Mouse (Mus musculus) limb, embryonic 12.5 days (tissue): ENCODE data around the gene Bad. TPM values are rescaled to one million over a fixed set of nuclear protein-coding genes. Genes with fewer than 3 reads are reported as not detected.

Source experiments
- ATAC-seq: fragments of 200-750 bp; cut with Nextera tagmentation; 2 replicates; pipeline ENCODE4 v1.8.0; 2017; ENCODE audit warnings: low read depth, moderate TSS enrichment; ENCODE audit not compliant: insufficient number of reproducible peaks, insufficient read depth, low FRiP score, low TSS enrichment
- H3K27ac ChIP-seq: fragments of 300-500 bp; sonication (generic); 2 replicates; pipeline ENCODE4 v1.5.1; 2016; ENCODE audit warnings: mild to moderate bottlenecking, moderate library complexity
- H3K27me3 ChIP-seq: fragments of 300-500 bp; sonication (generic); 2 replicates; pipeline ENCODE4 v1.6.1; 2016; ENCODE audit warnings: mild to moderate bottlenecking, moderate library complexity
- H3K36me3 ChIP-seq: fragments of 300-500 bp; sonication (generic); 2 replicates; pipeline ENCODE4 v1.6.1; 2016; ENCODE audit warnings: mild to moderate bottlenecking, moderate library complexity
- H3K4me1 ChIP-seq: fragments of 300-500 bp; sonication (generic); replicated peaks from 2 replicates; pipeline ENCODE4 v1.6.1; 2016
- H3K4me2 ChIP-seq: fragments of 300-500 bp; sonication (generic); 2 replicates; pipeline ENCODE4 v1.6.1; 2016; ENCODE audit warnings: mild to moderate bottlenecking, moderate library complexity
- H3K4me3 ChIP-seq: fragments of 300-500 bp; sonication (generic); replicated peaks from 2 replicates; pipeline ENCODE4 v1.5.1; 2016; ENCODE audit warnings: mild to moderate bottlenecking
- H3K9ac ChIP-seq: fragments of 300-500 bp; sonication (generic); replicated peaks from 2 replicates; pipeline ENCODE4 v1.6.1; 2016; ENCODE audit warnings: mild to moderate bottlenecking, moderate library complexity
- H3K9me3 ChIP-seq: fragments of 300-500 bp; sonication (generic); 2 replicates; pipeline ENCODE4 v1.6.1; 2016; ENCODE audit warnings: mild to moderate bottlenecking, moderate library complexity
- WGBS: fragments of 180-500 bp; shearing (Covaris S2); methylation state at CpG from one replicate; pipeline ENCODE4 v1.1.7; 2016; 5-methylcytosine and 5-hydroxymethylcytosine counted together
- polyA plus RNA-seq: library from polyadenylated mRNA; unstranded; fragments of >200 nt; fragmentation: Nextera tagmentation; extraction: Ambion mirVana; gene quantifications from 2 replicates; pipeline ENCODE4 v1.2.1, GENCODE M21; 2016

The Bad gene
- polyA plus RNA-seq, 1 experiment from 2014 or later = 68.2 TPM

DNA sequence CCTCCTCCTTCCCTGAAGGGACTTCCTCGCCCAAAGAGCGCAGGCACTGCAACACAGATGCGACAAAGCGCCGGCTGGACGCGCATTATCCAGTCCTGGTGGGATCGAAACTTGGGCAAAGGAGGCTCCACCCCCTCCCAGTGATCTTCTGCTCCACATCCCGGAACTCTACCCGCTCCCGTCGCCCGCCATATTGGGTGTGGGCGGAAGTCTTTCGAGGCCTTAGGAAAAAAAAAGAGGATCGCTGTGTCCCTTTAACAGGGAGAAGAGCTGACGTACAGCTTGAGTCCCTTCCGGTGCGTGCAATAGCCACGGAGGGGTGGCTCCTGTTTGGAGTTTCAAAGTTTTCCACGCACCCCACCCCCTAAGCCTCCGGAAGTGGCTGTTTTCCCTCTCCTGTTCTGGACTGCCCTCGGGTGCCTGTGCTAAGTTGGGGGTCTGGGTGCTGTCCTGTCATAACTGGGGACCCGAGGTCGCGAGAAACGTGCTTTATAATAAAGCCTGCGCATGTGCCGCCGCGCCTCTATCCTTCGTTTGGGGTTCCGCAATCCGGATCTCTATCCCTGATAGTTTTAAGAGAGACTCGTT lies 9.8 kb downstream of the Bad start:
- Histone ChIP-seq H3K4me3 (peak overlapping the region; percentile 63), H3K36me3 (peaks cover 30% of the 10 kb centered on the region), H3K27ac (peak overlapping the region; percentile 97), H3K4me1 (peaks cover 19% of the 10 kb centered on the region), H3K4me2 (peak overlapping the region; percentile 96), H3K9me3 (no peaks in the 10 kb centered on the region), H3K9ac (peak overlapping the region; percentile 78), H3K27me3 (no peaks in the 10 kb centered on the region)
- under 1% methylated on average over 35 of the region's 35 CpGs for WGBS
- ATAC-seq = peak; percentile 75

DNA sequence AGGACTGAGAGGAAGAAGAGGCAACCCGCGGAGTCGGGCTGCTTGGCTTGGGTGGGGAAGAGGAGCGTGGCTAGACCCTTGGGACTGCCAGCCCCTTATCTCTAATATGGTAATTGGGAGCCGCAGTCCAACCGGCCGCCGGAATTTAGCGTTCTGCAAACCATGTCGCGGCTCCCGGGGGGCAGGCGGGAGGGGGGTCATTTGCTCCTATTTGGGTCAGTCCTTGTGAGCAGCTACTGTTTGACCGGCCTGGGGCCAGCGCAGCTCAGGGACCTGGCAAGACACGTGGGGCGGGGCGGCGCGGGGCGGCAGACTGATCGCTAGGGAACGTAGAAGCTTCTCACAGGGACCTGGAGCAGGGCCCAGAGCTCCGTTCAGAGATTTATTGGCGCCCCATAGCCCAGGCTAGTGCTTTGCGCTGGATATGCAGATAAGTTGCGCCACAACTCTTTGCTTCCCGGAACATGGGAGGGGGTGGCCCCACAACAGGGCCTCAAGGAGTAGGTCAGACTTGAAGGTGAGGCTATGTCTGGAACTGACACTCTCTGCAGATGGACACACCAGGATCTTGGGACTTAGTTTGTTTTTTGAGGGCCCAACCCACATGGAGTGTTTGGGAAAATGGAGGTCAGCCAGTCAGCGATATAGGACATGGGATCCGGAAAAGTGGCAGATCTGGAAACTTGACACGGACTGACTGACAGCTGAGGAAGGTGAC lies 10.5 kb downstream of the Bad start:
- Histone ChIP-seq H3K4me3 (peak overlapping the region; percentile 63), H3K9me3 (no peaks in the 10 kb centered on the region), H3K27ac (peak overlapping the region; percentile 97), H3K27me3 (no peaks in the 10 kb centered on the region), H3K4me2 (peak overlapping the region; percentile 96), H3K4me1 (peaks cover 19% of the 10 kb centered on the region), H3K9ac (peak overlapping the region; percentile 78), H3K36me3 (peaks cover 37% of the 10 kb centered on the region)
- WGBS = 3% methylated on average over 31 of the region's 31 CpGs
- peak; percentile 3; the same call in 1 of the 2 replicates for ATAC-seq

DNA sequence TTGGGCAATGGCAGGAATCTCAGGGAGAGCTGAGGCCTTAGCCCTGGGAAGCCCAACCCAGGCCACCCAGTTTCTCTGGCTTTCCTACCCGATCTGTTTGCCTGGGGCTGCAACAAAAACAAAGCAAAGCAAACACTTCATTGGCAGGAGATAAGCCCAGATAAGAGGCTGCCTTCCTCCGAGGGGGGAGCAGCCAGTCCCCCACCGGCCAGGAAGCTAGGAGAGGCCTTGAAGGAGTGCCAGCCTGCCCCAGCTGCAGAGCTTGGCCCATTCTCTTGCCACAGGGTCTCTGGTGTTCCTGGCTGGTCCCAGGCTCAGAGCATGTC lies 11.0 kb downstream of the Bad start:
- Histone ChIP-seq H3K27ac (peak overlapping the region; percentile 97), H3K9me3 (no peaks in the 10 kb centered on the region), H3K4me1 (peaks cover 19% of the 10 kb centered on the region), H3K27me3 (no peaks in the 10 kb centered on the region), H3K9ac (0 out of 2 replicates have a peak overlapping the region, but pooled peaks have one; percentile 78), H3K4me2 (peak overlapping the region; percentile 96), H3K36me3 (peaks cover 42% of the 10 kb centered on the region), H3K4me3 (peak overlapping the region; percentile 63)
- 12% methylated on average over 3 of the region's 3 CpGs for WGBS
- ATAC-seq = no peak

DNA sequence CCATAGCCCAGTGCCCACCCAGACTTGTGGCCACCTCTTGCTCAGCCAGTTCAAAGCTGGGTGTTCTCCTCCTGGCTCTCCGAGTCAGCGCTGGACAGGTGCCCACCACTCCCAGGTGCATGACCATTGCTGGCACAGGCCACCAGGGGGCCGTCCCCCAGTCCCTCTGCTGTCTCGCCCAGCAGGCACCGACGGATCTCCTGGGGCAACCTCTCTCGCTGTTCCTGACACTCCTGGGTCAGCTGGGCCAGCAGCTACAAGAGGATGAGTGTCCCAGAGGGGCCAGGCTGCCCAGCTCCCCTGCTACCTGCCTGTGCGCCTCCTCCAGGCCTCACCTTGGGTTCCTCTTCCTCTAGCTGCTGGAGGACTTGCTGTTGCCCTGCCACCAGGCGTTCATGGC lies 12.4 kb downstream of the Bad start:
- Histone ChIP-seq H3K4me3 (no peak overlapping the region), H3K4me1 (peaks cover 19% of the 10 kb centered on the region), H3K9me3 (no peaks in the 10 kb centered on the region), H3K4me2 (no peak overlapping the region), H3K27me3 (no peaks in the 10 kb centered on the region), H3K27ac (no peak overlapping the region), H3K36me3 (peaks cover 56% of the 10 kb centered on the region), H3K9ac (no peak overlapping the region)
- 54% methylated on average over 9 of the region's 9 CpGs for WGBS
- ATAC-seq = no peak

DNA sequence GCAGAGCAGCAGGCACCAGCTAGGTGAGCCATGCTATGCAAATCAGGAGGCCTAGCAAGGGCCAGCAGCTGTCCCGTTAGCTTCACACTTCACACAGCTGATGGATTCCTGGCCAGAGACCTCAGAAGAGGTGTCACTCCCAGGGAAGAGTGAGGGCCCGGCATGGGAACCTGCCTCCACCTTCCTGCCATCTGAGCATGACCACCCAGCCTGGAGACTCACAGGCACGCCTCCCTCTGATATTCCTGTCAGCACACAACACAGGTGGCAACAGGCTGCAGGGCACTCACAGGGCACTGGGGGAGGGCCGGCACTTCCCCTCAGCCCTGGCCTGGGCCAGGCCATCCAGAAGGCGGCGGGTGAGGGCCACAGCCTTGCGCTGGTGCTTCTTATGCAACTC lies 13.8 kb downstream of the Bad start:
- no peaks in the 10 kb centered on the region for H3K27me3 ChIP-seq
- no peak overlapping the region for H3K4me2 ChIP-seq
- H3K9me3 ChIP-seq = no peaks in the 10 kb centered on the region
- peaks cover 70% of the 10 kb centered on the region for H3K36me3 ChIP-seq
- H3K4me1 ChIP-seq = peaks cover 11% of the 10 kb centered on the region
- H3K9ac ChIP-seq = no peak overlapping the region
- no peak overlapping the region for H3K27ac ChIP-seq
- WGBS = 73% methylated on average over 7 of the region's 7 CpGs
- no peak overlapping the region for H3K4me3 ChIP-seq
- ATAC-seq = no peak

DNA sequence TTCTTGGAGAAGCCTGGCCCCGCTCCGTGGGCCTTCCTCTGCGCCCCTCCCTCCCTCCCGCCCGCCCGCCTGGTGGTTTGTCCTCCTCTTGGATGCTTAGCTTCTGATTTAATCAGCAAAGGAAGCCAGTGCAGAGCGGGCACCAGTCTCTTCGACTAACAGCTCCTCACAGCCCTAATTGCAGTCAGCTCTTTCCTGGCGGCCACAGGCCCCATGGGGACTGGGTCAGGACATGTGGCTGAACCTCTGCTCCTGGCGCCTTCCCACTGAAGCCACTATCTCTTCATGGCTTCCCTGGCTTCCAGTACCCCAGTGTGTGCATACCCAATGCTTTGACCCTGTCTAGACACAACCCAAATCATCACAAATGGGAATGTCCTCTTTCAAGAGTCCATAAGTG lies 14.8 kb downstream of the Bad start:
- H3K27me3 ChIP-seq = no peaks in the 10 kb centered on the region
- H3K27ac ChIP-seq = no peak overlapping the region
- no peak overlapping the region for H3K4me3 ChIP-seq
- no peaks in the 10 kb centered on the region for H3K9me3 ChIP-seq
- peaks cover 11% of the 10 kb centered on the region for H3K4me1 ChIP-seq
- H3K4me2 ChIP-seq = no peak overlapping the region
- H3K36me3 ChIP-seq = peaks cover 75% of the 10 kb centered on the region
- no peak for ATAC-seq
- no peak overlapping the region for H3K9ac ChIP-seq
- WGBS = 77% methylated on average over 10 of the region's 10 CpGs

DNA sequence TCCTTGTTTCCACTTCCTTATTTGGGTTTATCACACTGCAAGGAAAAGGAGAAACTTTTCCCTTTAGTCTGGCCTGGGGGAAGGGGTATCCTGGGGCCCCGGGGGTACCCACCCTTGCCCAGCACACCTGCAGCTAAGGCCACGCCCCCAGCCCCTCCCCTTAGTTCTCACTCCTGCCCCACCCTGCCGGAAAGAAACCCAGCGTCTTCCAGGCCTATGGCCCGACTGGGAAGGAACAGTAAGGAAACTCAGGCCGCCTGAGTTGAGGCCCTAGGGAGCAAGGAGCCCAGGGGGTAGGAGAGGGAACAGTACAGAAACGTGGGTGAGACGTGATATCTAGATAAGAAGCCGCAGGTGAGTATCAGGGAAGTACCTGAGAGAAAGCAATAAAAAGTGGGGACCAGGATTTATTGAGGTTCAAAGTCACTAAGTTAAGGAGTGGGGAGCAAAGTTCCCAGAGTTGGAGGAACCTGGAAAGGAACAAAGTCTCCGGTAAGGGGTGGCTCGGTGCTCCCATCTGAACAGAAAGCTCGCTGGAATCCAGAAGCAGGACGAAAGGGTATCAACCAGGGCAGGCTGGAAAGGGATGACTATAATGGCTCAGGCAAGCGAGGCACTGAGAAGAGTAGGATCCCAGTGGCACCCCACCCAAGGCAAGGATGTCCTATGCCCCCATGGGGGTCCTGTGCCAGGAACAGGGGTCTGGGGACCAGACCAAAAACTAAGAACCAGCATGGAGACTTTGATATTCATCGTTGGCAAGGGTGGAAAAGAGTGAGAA lies 27.0 kb downstream of the Bad start:
- Histone ChIP-seq H3K36me3 (peaks cover 34% of the 10 kb centered on the region), H3K4me3 (peak overlapping the region; percentile 64), H3K27ac (no peak overlapping the region), H3K9me3 (no peaks in the 10 kb centered on the region), H3K27me3 (peaks cover 10% of the 10 kb centered on the region), H3K4me2 (peak overlapping the region; percentile 65), H3K4me1 (peaks cover 47% of the 10 kb centered on the region), H3K9ac (peak overlapping the region; percentile 67)
- WGBS = 11% methylated on average over 15 of the region's 15 CpGs
- no peak for ATAC-seq

DNA sequence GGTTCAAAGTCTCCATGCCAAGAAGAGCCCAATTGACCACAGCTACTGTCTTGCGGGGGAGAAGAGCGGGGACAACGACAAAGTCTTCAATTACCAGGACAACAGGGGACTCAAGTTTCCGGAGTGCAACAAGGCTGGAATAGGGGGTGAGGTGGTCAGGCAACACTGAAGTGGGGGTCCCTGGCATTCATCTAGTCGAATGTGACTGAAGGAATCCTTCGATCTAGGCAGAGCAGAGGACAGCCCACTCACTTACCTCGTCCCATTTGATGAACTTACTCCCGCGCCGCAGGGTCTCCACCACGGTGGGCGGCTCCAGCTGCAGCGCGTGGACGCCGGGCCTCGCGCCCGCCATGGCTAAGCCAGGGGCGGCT lies 27.6 kb downstream of the Bad start:
- no peak; the same call in 1 of the 2 replicates for ATAC-seq
- Histone ChIP-seq H3K9ac (peak overlapping the region; percentile 67), H3K9me3 (no peaks in the 10 kb centered on the region), H3K36me3 (peaks cover 29% of the 10 kb centered on the region), H3K4me1 (peaks cover 52% of the 10 kb centered on the region), H3K4me3 (peak overlapping the region; percentile 64), H3K4me2 (peak overlapping the region; percentile 65), H3K27ac (no peak overlapping the region), H3K27me3 (peaks cover 10% of the 10 kb centered on the region)
- under 1% methylated on average over 20 of the region's 20 CpGs for WGBS

DNA sequence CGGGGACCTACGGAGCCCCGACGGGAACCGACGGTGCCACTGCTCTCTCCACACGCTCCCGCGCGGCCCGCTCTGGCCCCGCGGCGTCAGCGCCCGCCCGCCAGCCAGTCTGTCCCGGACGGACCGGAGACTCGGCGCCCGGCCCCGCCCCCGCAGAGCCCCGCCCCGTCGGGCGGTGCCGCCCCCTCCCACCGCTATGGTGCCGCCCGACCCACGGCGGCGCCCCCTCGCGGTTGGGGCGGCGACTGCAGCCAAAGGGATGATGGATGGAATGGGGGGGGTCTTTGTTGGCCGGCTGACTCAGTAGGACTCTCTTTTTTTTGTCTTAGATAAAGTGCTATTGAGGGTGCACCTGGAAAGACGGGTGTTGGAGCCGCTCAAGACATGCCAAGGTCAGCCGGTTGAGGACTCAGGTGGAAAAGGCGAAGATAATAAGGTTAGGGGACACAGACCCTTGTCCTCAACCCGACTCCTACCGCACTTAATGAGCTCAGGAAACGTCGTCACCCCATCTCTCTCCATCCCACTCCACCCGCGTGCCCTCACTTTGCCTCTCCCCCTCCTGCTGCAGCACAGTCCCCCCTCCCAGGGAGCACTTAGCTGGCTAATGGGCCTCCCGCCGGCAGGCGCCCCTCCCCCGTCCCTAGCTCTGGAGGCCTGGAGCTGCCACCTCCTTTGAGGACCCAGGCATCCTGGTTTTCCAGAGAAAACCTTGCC lies 28.2 kb downstream of the Bad start:
- Histone ChIP-seq H3K9ac (peak overlapping the region; percentile 67), H3K4me1 (peaks cover 52% of the 10 kb centered on the region), H3K4me2 (peak overlapping the region; percentile 65), H3K36me3 (peaks cover 23% of the 10 kb centered on the region), H3K4me3 (peak overlapping the region; percentile 64), H3K27me3 (peaks cover 10% of the 10 kb centered on the region), H3K27ac (no peak overlapping the region), H3K9me3 (no peaks in the 10 kb centered on the region)
- ATAC-seq = peak; percentile 15; the same call in 1 of the 2 replicates
- WGBS = under 1% methylated on average over 55 of the region's 55 CpGs

DNA sequence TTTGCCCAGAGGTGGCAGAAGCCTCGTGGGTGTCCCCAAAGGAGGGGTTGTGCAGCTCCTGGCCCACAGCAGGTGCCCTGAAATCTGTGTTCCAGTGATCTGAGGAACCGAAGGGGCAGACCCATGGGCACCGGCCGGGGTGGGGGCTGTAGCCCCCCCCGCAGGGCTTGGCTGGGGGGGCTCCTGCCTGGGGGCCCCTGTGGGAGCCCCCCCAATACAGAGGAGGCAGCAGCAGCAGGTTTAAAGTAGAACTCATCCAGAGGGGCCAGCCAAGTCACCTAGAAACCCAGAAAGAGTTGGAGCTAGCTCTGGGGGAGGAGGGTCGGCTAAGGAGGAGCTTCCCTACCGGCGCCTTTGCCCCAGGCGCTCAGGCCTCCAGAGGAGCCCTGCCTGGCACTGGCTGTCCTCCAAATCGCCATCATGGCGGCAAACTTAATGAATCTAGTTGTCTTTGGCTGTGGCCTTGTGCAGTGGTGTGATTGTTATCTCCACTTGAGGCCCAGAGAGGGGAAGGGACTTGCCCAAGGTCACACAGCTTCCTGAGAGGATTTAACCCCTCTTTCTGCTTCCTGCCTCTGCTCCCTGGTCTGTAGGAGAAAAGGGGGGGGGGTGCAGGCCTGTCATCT lies 28.9 kb downstream of the Bad start:
- peak overlapping the region; percentile 64 for H3K4me3 ChIP-seq
- 0 out of 2 replicates have a peak overlapping the region, but pooled peaks have one; percentile 35 for H3K27ac ChIP-seq
- peaks cover 16% of the 10 kb centered on the region for H3K36me3 ChIP-seq
- peak overlapping the region; percentile 65 for H3K4me2 ChIP-seq
- H3K9me3 ChIP-seq = no peaks in the 10 kb centered on the region
- no peak for ATAC-seq
- H3K4me1 ChIP-seq = peaks cover 52% of the 10 kb centered on the region
- H3K9ac ChIP-seq = peak overlapping the region; percentile 67; the same call in 1 of the 2 replicates
- peaks cover 10% of the 10 kb centered on the region for H3K27me3 ChIP-seq
- WGBS = 23% methylated on average over 11 of the region's 11 CpGs
